Comparison of ENCODE assay signal across 29 mouse cellular contexts in genomic region chr2:14127629-14128028, GRCm38 (mm10). TPM values are rescaled to one million over a fixed set of nuclear protein-coding genes. Genes with fewer than 3 reads are reported as not detected.
DNase-seq lines count a peak whose midpoint lies in the region; ATAC-seq and TF ChIP-seq lines count a peak whose summit lies in the region.
"Had no signal": no experiment of that assay in that cellular context is flagged by ENCODE, and none has a peak within 500 bp of the region (broad histone marks: within the 10 kb centered on the region; RNA-seq: fewer than 3 reads in every experiment).

No protein-coding gene starts in this region.

- H3K9ac ChIP-seq in forebrain, embryonic 14.5 days (ENCODE audit: low read length) = no peak overlapping the region
- H3K9ac ChIP-seq in forebrain, postnatal 0 days = no peak overlapping the region
- H3K9ac ChIP-seq: embryonic facial prominence, embryonic 12.5 days; heart, embryonic 13.5 days; hindbrain, embryonic 15.5 days; limb, embryonic 13.5 days; lung, embryonic 15.5 days; neural tube, embryonic 13.5 days; stomach, embryonic 15.5 days had no signal

- no peaks in the 10 kb centered on the region for H3K27me3 ChIP-seq in forebrain, embryonic 14.5 days (replicated peaks; ENCODE audit: control insufficient read depth, insufficient read depth, low read length)
- H3K27me3 ChIP-seq in forebrain, postnatal 0 days (ENCODE audit: insufficient read depth, low read length) = no peaks in the 10 kb centered on the region
- H3K27me3 ChIP-seq: CH12.LX; embryonic facial prominence, embryonic 12.5 days; heart, embryonic 13.5 days; hindbrain, embryonic 15.5 days; limb, embryonic 13.5 days; lung, embryonic 15.5 days; neural tube, embryonic 13.5 days; Patski; stomach, embryonic 15.5 days had no signal

- no peak overlapping the region for H3K27ac ChIP-seq in forebrain, embryonic 14.5 days (ENCODE audit: low read depth, low read length)
- H3K27ac ChIP-seq in forebrain, postnatal 0 days (ENCODE audit: low read depth, low read length) = no peak overlapping the region
- H3K27ac ChIP-seq: embryonic facial prominence, embryonic 12.5 days; heart, embryonic 13.5 days; hindbrain, embryonic 15.5 days; kidney, postnatal 0 days; limb, embryonic 13.5 days; lung, embryonic 15.5 days; neural tube, embryonic 13.5 days; stomach, embryonic 15.5 days had no signal

- H3K9me3 ChIP-seq in forebrain, embryonic 14.5 days (replicated peaks; ENCODE audit: control insufficient read depth, low read length) = no peaks in the 10 kb centered on the region
- no peaks in the 10 kb centered on the region for H3K9me3 ChIP-seq in forebrain, postnatal 0 days (ENCODE audit: low read length)
- H3K9me3 ChIP-seq: embryonic facial prominence, embryonic 12.5 days; heart, embryonic 13.5 days; hindbrain, embryonic 15.5 days; limb, embryonic 13.5 days; lung, embryonic 15.5 days; neural tube, embryonic 13.5 days; stomach, embryonic 15.5 days had no signal

- no peak for TF ChIP-seq POLR2A in brain, embryonic 14.5 days (IDR thresholded peaks at IDR 0.05; ENCODE audit: borderline replicate concordance, extremely low read depth, insufficient read depth, insufficient read length, poor library complexity, severe bottlenecking)

- ATAC-seq in forebrain, embryonic 14.5 days = no peak; the same call in 1 of the 2 replicates
- no peak for ATAC-seq in forebrain, postnatal 0 days
- ATAC-seq: Patski had no signal

- H3K4me2 ChIP-seq in forebrain, embryonic 14.5 days (ENCODE audit: low read length) = no peak overlapping the region
- H3K4me2 ChIP-seq in forebrain, postnatal 0 days (ENCODE audit: low read depth) = no peak overlapping the region
- H3K4me2 ChIP-seq: embryonic facial prominence, embryonic 12.5 days; heart, embryonic 13.5 days; hindbrain, embryonic 15.5 days; limb, embryonic 13.5 days; liver, embryonic 11.5 days; lung, embryonic 15.5 days; neural tube, embryonic 13.5 days; stomach, embryonic 15.5 days had no signal

- WGBS in forebrain, embryonic 14.5 days = 14% methylated on average over 3 of the region's 3 CpGs
- WGBS in forebrain, postnatal 0 days = 26% methylated on average over 3 of the region's 3 CpGs

- no peak for TF ChIP-seq CTCF in forebrain, postnatal 0 days (IDR thresholded peaks at IDR 0.05; ENCODE audit: low read depth)
- no peak for TF ChIP-seq CTCF in brain, embryonic 14.5 days (IDR thresholded peaks at IDR 0.05; ENCODE audit: borderline replicate concordance, extremely low read depth, insufficient read depth, insufficient read length)

- no peak overlapping the region for H3K4me3 ChIP-seq in forebrain, embryonic 14.5 days (ENCODE audit: low read depth, low read length)
- H3K4me3 ChIP-seq in forebrain, postnatal 0 days (ENCODE audit: low read depth, low read length) = no peak overlapping the region
- H3K4me3 ChIP-seq: embryonic facial prominence, embryonic 12.5 days; heart, embryonic 13.5 days; hindbrain, embryonic 15.5 days; limb, embryonic 13.5 days; lung, embryonic 15.5 days; neural tube, embryonic 13.5 days; stomach, embryonic 15.5 days had no signal

- H3K4me1 ChIP-seq in forebrain, embryonic 14.5 days (ENCODE audit: control insufficient read depth, insufficient read depth, low read length) = no peaks in the 10 kb centered on the region
- H3K4me1 ChIP-seq in forebrain, postnatal 0 days (ENCODE audit: insufficient read depth) = no peaks in the 10 kb centered on the region; the same call in 1 of the 2 replicates
- H3K4me1 ChIP-seq: embryonic facial prominence, embryonic 12.5 days; heart, embryonic 13.5 days; hindbrain, embryonic 15.5 days; lung, embryonic 15.5 days; neural tube, embryonic 13.5 days; stomach, embryonic 15.5 days had no signal

- peaks cover 38% of the 10 kb centered on the region for H3K36me3 ChIP-seq in forebrain, embryonic 14.5 days (ENCODE audit: control insufficient read depth, insufficient read depth, low read length)
- peaks cover 10% of the 10 kb centered on the region; the same call in 1 of the 2 replicates for H3K36me3 ChIP-seq in forebrain, postnatal 0 days (ENCODE audit: insufficient read depth)
- H3K36me3 ChIP-seq: stomach, embryonic 15.5 days had no signal

- DNase-seq in embryo, embryonic 10 days (ENCODE audit: low spot score) = peak; percentile 11
- DNase-seq in embryo, embryonic 9.5 days (ENCODE audit: extremely low spot score) = no peak
- DNase-seq in forebrain, embryonic 14.5 days (ENCODE audit: low spot score) = peak; percentile 23
- no peak for DNase-seq in forebrain, postnatal 0 days
- peak; percentile 70 for DNase-seq in brain, embryonic 14.5 days (ENCODE audit: low read depth)
- peak; percentile 49 for DNase-seq in retina, postnatal 1 day
- DNase-seq in frontal cortex, adult 2 months (ENCODE audit: extremely low spot score in 1 of 2, low spot score in 1 of 2) = no peak
- DNase-seq: adrenal gland, postnatal 10 days; cerebellum, adult 11 months; cerebellum, adult 9-10 months; cerebellum, postnatal 36 days; heart, postnatal 10 days; kidney, adult 18-20 months; kidney, postnatal 4 days; right cerebral cortex, postnatal 25 days had no signal

RNA-seq across cellular contexts. Expression of gene Tmem236, which starts 46.7 kb away (rescaled TPM):
- polyA plus RNA-seq in forebrain, embryonic 14.5 days (2014; fragmentation: Nextera tagmentation; extraction: Ambion mirVana) = not detected in 2 replicates
- 0.23 and 0.24 TPM in 2 replicates for total RNA-seq in forebrain, postnatal 0 days (2014; rRNA removed)
- 0.12 and 0.13 TPM in 2 replicates for polyA plus RNA-seq in forebrain, postnatal 0 days (2015; fragmentation: Nextera tagmentation; extraction: Ambion mirVana)
- 0.14 TPM in 2 replicates for polyA plus RNA-seq in brain, embryonic 14.5 days (2012; rRNA removed)
- polyA plus RNA-seq in frontal cortex, adult 2 months (2012; rRNA removed) = 0.29 and 0.46 TPM in 2 replicates
- total RNA-seq: ES-E14; heart, postnatal 10 days; hematopoietic stem cell, adult 5-6 weeks had no signal
- polyA plus RNA-seq: gonadal fat pad, adult 2 months; liver, embryonic 11.5 days; lung, embryonic 15.5 days had no signal

RNA-seq across cellular contexts. Expression of gene Stam, which starts 53.7 kb away (rescaled TPM):
- 128 and 139 TPM in 2 replicates for polyA plus RNA-seq in forebrain, embryonic 14.5 days (2014; fragmentation: Nextera tagmentation; extraction: Ambion mirVana)
- total RNA-seq in forebrain, postnatal 0 days (2014; rRNA removed) = 88.1 and 99.9 TPM in 2 replicates
- polyA plus RNA-seq in forebrain, postnatal 0 days (2015; fragmentation: Nextera tagmentation; extraction: Ambion mirVana) = 74.6 and 100 TPM in 2 replicates
- polyA plus RNA-seq in brain, embryonic 14.5 days (2012; rRNA removed) = 73.7 and 77.4 TPM in 2 replicates
- polyA plus RNA-seq in frontal cortex, adult 2 months (2012; rRNA removed) = 55.6 and 64.6 TPM in 2 replicates

Comparison
In these comparisons a context has a peak if more than half of its experiments do, and no peak if none do; other contexts are left out.
1. DNase-seq: peak in embryo, embryonic 10 days (single experiment), forebrain, embryonic 14.5 days (single experiment), brain, embryonic 14.5 days (single experiment) and retina, postnatal 1 day (single experiment); none in embryo, embryonic 9.5 days (single experiment), forebrain, postnatal 0 days (single experiment) and frontal cortex, adult 2 months (0 of 2).